Comparison of ENCODE assay signal across 12 mouse cellular contexts in genomic region chr14:73107371-73107770, GRCm38 (mm10). TPM values are rescaled to one million over a fixed set of nuclear protein-coding genes. Genes with fewer than 3 reads are reported as not detected.
DNase-seq lines count a peak whose midpoint lies in the region; ATAC-seq and TF ChIP-seq lines count a peak whose summit lies in the region.
"Had no signal": no experiment of that assay in that cellular context is flagged by ENCODE, and none has a peak within 500 bp of the region (broad histone marks: within the 10 kb centered on the region; RNA-seq: fewer than 3 reads in every experiment).

No protein-coding gene starts in this region.

- 0 out of 2 replicates have a peak overlapping the region, but pooled peaks have one; percentile 16 for H3K4me2 ChIP-seq in lung, embryonic 15.5 days
- peak overlapping the region; percentile 48 for H3K4me2 ChIP-seq in intestine, postnatal 0 days (replicated peaks; ENCODE audit: low read depth)
- H3K4me2 ChIP-seq: heart, embryonic 13.5 days; hindbrain, embryonic 14.5 days had no signal

- no peaks in the 10 kb centered on the region for H3K36me3 ChIP-seq in lung, embryonic 15.5 days
- no peaks in the 10 kb centered on the region for H3K36me3 ChIP-seq in G1E (replicated peaks)
- H3K36me3 ChIP-seq in intestine, postnatal 0 days (ENCODE audit: control insufficient read depth, insufficient read depth): no peaks in the 10 kb centered on the region
- H3K36me3 ChIP-seq: heart, embryonic 13.5 days had no signal

- 0 out of 2 replicates have a peak, but pooled peaks cover 7% of the 10 kb centered on the region for H3K4me1 ChIP-seq in lung, embryonic 15.5 days
- peaks cover 2% of the 10 kb centered on the region for H3K4me1 ChIP-seq in lung, adult 2 months (ENCODE audit: control insufficient read depth, insufficient read depth, low read length)
- H3K4me1 ChIP-seq in G1E (ENCODE audit: insufficient read depth, low read depth, low read length): peaks cover 71% of the 10 kb centered on the region
- H3K4me1 ChIP-seq in intestine, postnatal 0 days (replicated peaks; ENCODE audit: control insufficient read depth, insufficient read depth, low read length): peaks cover 22% of the 10 kb centered on the region; the same call in 1 of the 2 replicates

- TF ChIP-seq CTCF in lung, adult 2 months (IDR thresholded peaks at IDR 0.05; ENCODE audit: insufficient read depth, low read length): no peak
- no peak for TF ChIP-seq CTCF in G1E (IDR thresholded peaks at IDR 0.05; ENCODE audit: low read depth, low read length)
- TF ChIP-seq CTCF in intestine, postnatal 0 days (IDR thresholded peaks at IDR 0.05; ENCODE audit: low read depth): no peak

- H3K4me3 ChIP-seq in lung, embryonic 15.5 days: no peak overlapping the region
- H3K4me3 ChIP-seq in lung, adult 2 months (replicated peaks; ENCODE audit: extremely low read depth, low read depth, low read length): no peak overlapping the region
- H3K4me3 ChIP-seq in G1E (ENCODE audit: low read depth, low read length): peak overlapping the region; percentile 20; the same call in 1 of the 2 replicates
- H3K4me3 ChIP-seq in intestine, postnatal 0 days (ENCODE audit: low read depth, low read length): no peak overlapping the region
- H3K4me3 ChIP-seq: heart, embryonic 13.5 days had no signal

- DNase-seq in heart, adult 11 months: peak; percentile 42
- no peak for DNase-seq in heart, postnatal 25 days (ENCODE audit: low spot score)
- no peak for DNase-seq in lung, adult 2 months
- DNase-seq in G1E (ENCODE audit: low spot score): no peak
- no peak for DNase-seq in embryo, embryonic 10 days (ENCODE audit: low spot score)
- DNase-seq: B cell, adult 2 months; cerebellum, postnatal 36 days had no signal

- peaks cover 7% of the 10 kb centered on the region; the same call in 1 of the 2 replicates for H3K27me3 ChIP-seq in lung, embryonic 15.5 days
- H3K27me3 ChIP-seq in G1E (ENCODE audit: insufficient read depth, low read length): 0 out of 2 replicates have a peak, but pooled peaks cover 3% of the 10 kb centered on the region
- no peaks in the 10 kb centered on the region for H3K27me3 ChIP-seq in intestine, postnatal 0 days (replicated peaks; ENCODE audit: control insufficient read depth, insufficient read depth, low read length)

- no peaks in the 10 kb centered on the region for H3K9me3 ChIP-seq in lung, embryonic 15.5 days
- H3K9me3 ChIP-seq in G1E (replicated peaks): no peaks in the 10 kb centered on the region
- no peaks in the 10 kb centered on the region for H3K9me3 ChIP-seq in intestine, postnatal 0 days (ENCODE audit: control insufficient read depth)
- H3K9me3 ChIP-seq: heart, embryonic 13.5 days had no signal

- H3K27ac ChIP-seq in lung, embryonic 15.5 days: peak overlapping the region; percentile 31
- H3K27ac ChIP-seq in intestine, postnatal 0 days (ENCODE audit: low read depth, low read length): peak overlapping the region; percentile 94
- H3K27ac ChIP-seq: heart, embryonic 13.5 days; hindbrain, embryonic 14.5 days had no signal

- no peak overlapping the region for H3K9ac ChIP-seq in lung, embryonic 15.5 days
- 0 out of 2 replicates have a peak overlapping the region, but pooled peaks have one; percentile 7 for H3K9ac ChIP-seq in intestine, postnatal 0 days (ENCODE audit: low read depth, low read length)
- H3K9ac ChIP-seq: heart, embryonic 13.5 days; hindbrain, embryonic 14.5 days had no signal

- intact Hi-C loops in heart, postnatal 25 days (cut with DNase I): loop anchor here (1.0 to 5.0 kb wide), 2 partner anchors 175 to 194 kb away; no protein-coding TSS in a partner anchor

- no peak for TF ChIP-seq POLR2A in lung, adult 2 months (IDR thresholded peaks at IDR 0.05; ENCODE audit: borderline replicate concordance, extremely low read depth, low read depth, low read length)

- 30% methylated on average over 7 of the region's 7 CpGs for WGBS in lung, embryonic 15.5 days
- WGBS in lung, adult 2 months: 63% methylated on average over 7 of the region's 7 CpGs
- 17% methylated on average over 7 of the region's 7 CpGs for WGBS in intestine, postnatal 0 days

- peak; percentile 49; the same call in 1 of the 2 replicates for ATAC-seq in lung, embryonic 15.5 days (ENCODE audit: borderline replicate concordance, extremely low read depth, low FRiP score, low TSS enrichment)
- no peak for ATAC-seq in G1E (ENCODE audit: extremely low read depth, insufficient number of reproducible peaks, low FRiP score, poor library complexity, severe bottlenecking)
- ATAC-seq in intestine, postnatal 0 days: peak; percentile 74
- ATAC-seq in erythroblast, adult 5-6 weeks (replicated peaks; ENCODE audit: low FRiP score, poor library complexity, severe bottlenecking): no peak

RNA-seq across cellular contexts. Expression of gene Rcbtb2, which starts 15.5 kb away (rescaled TPM):
- 10 to 100 TPM; 20.4 to 22.9 TPM for total RNA-seq in heart, postnatal 25 days (2021)
- 110 and 121 TPM in 2 replicates for polyA plus RNA-seq in lung, embryonic 15.5 days (2015; fragmentation: Nextera tagmentation; extraction: Ambion mirVana)
- 26.3 and 28.9 TPM in 2 replicates for polyA plus RNA-seq in lung, adult 2 months (2012; rRNA removed)
- total RNA-seq in G1E (2014; fragmentation: Nextera tagmentation) (29.1 and 34.8 TPM in 2 replicates), G1E (2017) (47.2 and 49.9 TPM in 2 replicates)
- polyA plus RNA-seq in G1E (2012): 21.9 and 24.4 TPM in 2 replicates
- 31.8 and 32.2 TPM in 2 replicates for polyA plus RNA-seq in intestine, postnatal 0 days (2015; fragmentation: Nextera tagmentation; extraction: Ambion mirVana)
- 8.8 and 10.4 TPM in 2 replicates for total RNA-seq in erythroblast, adult 5-6 weeks (2015; ENCODE audit: low replicate concordance)
- total RNA-seq in erythroblast, adult 5-6 weeks (2017; ENCODE audit: low replicate concordance): 10.7 and 12.4 TPM in 2 replicates

RNA-seq across cellular contexts. Expression of gene Cysltr2, which starts 58.5 kb away (rescaled TPM):
- total RNA-seq in heart, postnatal 25 days (2021): not detected
- 0.65 and 1.0 TPM in 2 replicates for polyA plus RNA-seq in lung, embryonic 15.5 days (2015; fragmentation: Nextera tagmentation; extraction: Ambion mirVana)
- 3.0 and 3.9 TPM in 2 replicates for polyA plus RNA-seq in lung, adult 2 months (2012; rRNA removed)
- total RNA-seq in G1E (2014; fragmentation: Nextera tagmentation): not detected in 2 replicates
- total RNA-seq in G1E (2017): 0.06 and 0.16 TPM in 2 replicates
- polyA plus RNA-seq in G1E (2012): not detected in 2 replicates
- polyA plus RNA-seq in intestine, postnatal 0 days (2015; fragmentation: Nextera tagmentation; extraction: Ambion mirVana): 0.30 and 0.41 TPM in 2 replicates
- total RNA-seq in erythroblast, adult 5-6 weeks (2015; ENCODE audit: low replicate concordance): not detected in 2 replicates
- total RNA-seq in erythroblast, adult 5-6 weeks (2017; ENCODE audit: low replicate concordance): 1.1 and 4.2 TPM in 2 replicates
- polyA plus RNA-seq: heart, embryonic 13.5 days; hindbrain, embryonic 14.5 days had no signal

Comparison
In these comparisons a context has a peak if more than half of its experiments do, and no peak if none do; other contexts are left out.
1. ATAC-seq: peak in lung, embryonic 15.5 days (single experiment) and intestine, postnatal 0 days (single experiment); none in G1E (single experiment) and erythroblast, adult 5-6 weeks (single experiment).